ENCODE assay signal across 8 mouse cellular contexts in genomic region chr16:49699821-49700220, GRCm38 (mm10). TPM values are rescaled to one million over a fixed set of nuclear protein-coding genes. Genes with fewer than 3 reads are reported as not detected.
A peak's percentile ranks its signal among the peaks of the same experiment; 100 is the strongest.
DNase-seq lines count a peak whose midpoint lies in the region; ATAC-seq lines count a peak whose summit lies in the region.

No protein-coding gene starts in this region.

- peak overlapping the region; percentile 66 for H3K4me3 ChIP-seq in lung, embryonic 15.5 days
- H3K4me3 ChIP-seq in forebrain, embryonic 10.5 days, result peak overlapping the region; percentile 76
- H3K4me3 ChIP-seq in limb, embryonic 15.5 days, result peak overlapping the region; percentile 79
- H3K4me3 ChIP-seq in stomach, embryonic 14.5 days (ENCODE audit: low read depth, low read length), result peak overlapping the region; percentile 75

- no peak overlapping the region for H3K9ac ChIP-seq in lung, embryonic 15.5 days
- H3K9ac ChIP-seq in limb, embryonic 15.5 days, result no peak overlapping the region
- peak overlapping the region; percentile 68 for H3K9ac ChIP-seq in stomach, embryonic 14.5 days (replicated peaks; ENCODE audit: low read depth, low read length)

- no peak overlapping the region for H3K27ac ChIP-seq in lung, embryonic 15.5 days
- H3K27ac ChIP-seq in forebrain, embryonic 10.5 days, result peak overlapping the region; percentile 91; the same call in 1 of the 2 replicates
- H3K27ac ChIP-seq in limb, embryonic 15.5 days, result no peak overlapping the region
- no peak overlapping the region for H3K27ac ChIP-seq in stomach, embryonic 14.5 days (ENCODE audit: low read length)

- peaks cover 5% of the 10 kb centered on the region; the same call in 1 of the 2 replicates for H3K4me1 ChIP-seq in lung, embryonic 15.5 days
- peaks cover 20% of the 10 kb centered on the region for H3K4me1 ChIP-seq in forebrain, embryonic 10.5 days
- H3K4me1 ChIP-seq in limb, embryonic 15.5 days, result 0 out of 2 replicates have a peak, but pooled peaks cover 2% of the 10 kb centered on the region
- H3K4me1 ChIP-seq in stomach, embryonic 14.5 days (ENCODE audit: control insufficient read depth, insufficient read depth, low read length), result peaks cover 4% of the 10 kb centered on the region; the same call in 1 of the 2 replicates

- no peaks in the 10 kb centered on the region for H3K27me3 ChIP-seq in lung, embryonic 15.5 days
- H3K27me3 ChIP-seq in forebrain, embryonic 10.5 days (ENCODE audit: poor library complexity, severe bottlenecking), result no peaks in the 10 kb centered on the region
- H3K27me3 ChIP-seq in limb, embryonic 15.5 days, result no peaks in the 10 kb centered on the region
- H3K27me3 ChIP-seq in stomach, embryonic 14.5 days (ENCODE audit: control insufficient read depth, insufficient read depth, low read length), result no peaks in the 10 kb centered on the region

- no peak for ATAC-seq in lung, embryonic 15.5 days (ENCODE audit: borderline replicate concordance, extremely low read depth, low FRiP score, low TSS enrichment)
- ATAC-seq in limb, embryonic 15.5 days (ENCODE audit: insufficient number of reproducible peaks, low FRiP score, low TSS enrichment, low read depth), result no peak
- no peak for ATAC-seq in stomach, embryonic 14.5 days (ENCODE audit: insufficient number of reproducible peaks, insufficient read depth, low FRiP score, low read depth)

- DNase-seq in lung, postnatal 10 days, result no peak
- DNase-seq in forebrain, embryonic 10.5 days (ENCODE audit: extremely low spot score, low spot score), result no peak
- no peak for DNase-seq in right cerebral cortex, postnatal 10 days (ENCODE audit: low spot score in 2 of 2)
- DNase-seq in ovary, postnatal 14 days (ENCODE audit: low spot score), result no peak
- no peak for DNase-seq in adrenal gland, postnatal 10 days

- no peaks in the 10 kb centered on the region for H3K36me3 ChIP-seq in lung, embryonic 15.5 days
- no peaks in the 10 kb centered on the region for H3K36me3 ChIP-seq in forebrain, embryonic 10.5 days (replicated peaks)
- no peaks in the 10 kb centered on the region for H3K36me3 ChIP-seq in limb, embryonic 15.5 days
- no peaks in the 10 kb centered on the region; the same call in 1 of the 2 replicates for H3K36me3 ChIP-seq in stomach, embryonic 14.5 days (ENCODE audit: control insufficient read depth, insufficient read depth, low read length)

- H3K4me2 ChIP-seq in lung, embryonic 15.5 days, result peak overlapping the region; percentile 93
- H3K4me2 ChIP-seq in limb, embryonic 15.5 days, result peak overlapping the region; percentile 81
- peak overlapping the region; percentile 72 for H3K4me2 ChIP-seq in stomach, embryonic 14.5 days (replicated peaks; ENCODE audit: low read depth, low read length)

- 19% methylated on average over 5 of the region's 5 CpGs for WGBS in lung, embryonic 15.5 days
- 41% methylated on average over 5 of the region's 5 CpGs for WGBS in forebrain, embryonic 10.5 days
- WGBS in limb, embryonic 15.5 days, result 31% methylated on average over 5 of the region's 5 CpGs
- 26% methylated on average over 5 of the region's 5 CpGs for WGBS in stomach, embryonic 14.5 days

- H3K9me3 ChIP-seq in lung, embryonic 15.5 days, result no peaks in the 10 kb centered on the region
- H3K9me3 ChIP-seq in forebrain, embryonic 10.5 days, result no peaks in the 10 kb centered on the region
- H3K9me3 ChIP-seq in limb, embryonic 15.5 days, result no peaks in the 10 kb centered on the region
- H3K9me3 ChIP-seq in stomach, embryonic 14.5 days (ENCODE audit: control insufficient read depth, low read depth, low read length), result no peaks in the 10 kb centered on the region

RNA-seq across cellular contexts. Expression of gene Ift57, which starts 0.8 kb away (rescaled TPM):
- 31.4 and 33.6 TPM in 2 replicates for polyA plus RNA-seq in lung, embryonic 15.5 days (2015; fragmentation: Nextera tagmentation; extraction: Ambion mirVana)
- polyA plus RNA-seq in forebrain, embryonic 10.5 days (2016; fragmentation: Nextera tagmentation; extraction: Ambion mirVana), result 23.7 and 25.0 TPM in 2 replicates
- 26.3 and 29.4 TPM in 2 replicates for polyA plus RNA-seq in limb, embryonic 15.5 days (2015; fragmentation: Nextera tagmentation; extraction: Ambion mirVana)
- polyA plus RNA-seq in stomach, embryonic 14.5 days (2014; fragmentation: Nextera tagmentation; extraction: Ambion mirVana), result 26.9 and 28.4 TPM in 2 replicates
- 10 to 100 TPM; 19.4 to 22.1 TPM for total RNA-seq in adrenal gland, postnatal 10 days (2021)
